Mouse (Mus musculus) heart, postnatal 0 days (tissue): ENCODE measurements around the gene Plxdc2.

ENCODE experiments used
- CTCF ChIP-seq: IDR thresholded peaks from 2 replicates; pipeline ENCODE4 v1.5.1; 2016; ENCODE audit warnings: antibody characterized with exemption, control low read depth, low read depth
- EP300 ChIP-seq: IDR thresholded peaks from 2 replicates; pipeline ENCODE4 v1.6.1; 2016; ENCODE audit warnings: antibody characterized with exemption, low read depth

- TF ChIP-seq EP300 (no peak), CTCF (no peak)
Observed at GRCm38 (mm10) chr2:16759766-16760165, 403.7 kb downstream of the Plxdc2 start.
